Mouse (Mus musculus): ENCODE results near the gene Exoc3l.

- TF ChIP-seq CTCF (IDR thresholded peaks at IDR 0.05; ENCODE audit: control insufficient read depth, insufficient read depth, low read length) (peak; percentile 18; the same call in 1 of the 2 replicates), POLR2A (IDR thresholded peaks at IDR 0.05; ENCODE audit: borderline replicate concordance, control insufficient read depth, low read depth, low read length) (peak; percentile 66; the same call in 1 of the 2 replicates)
These were observed 6.8 kb downstream of the Exoc3l start for GRCm38 (mm10) chr8:105288958-105289732.

Measured in bone marrow, adult 2 months (tissue).